Mouse (Mus musculus) adrenal gland, postnatal 25 days (tissue): Measurements from ENCODE around the gene Abi3. TPM values are rescaled to one million over a fixed set of nuclear protein-coding genes. Genes with fewer than 3 reads are reported as not detected.

Experiments used
- DNase-seq: peaks from one replicate; pipeline ENCODE4 v3.0.0; 2021; ENCODE audit warnings: mixed read lengths
- total RNA-seq: library from RNA; stranded (reverse); gene quantifications from 2 replicates; pipeline ENCODE4 v1.2.3, GENCODE M21; 2021

The Abi3 gene
- total RNA-seq, 1 experiment from 2014 or later: 15.2 TPM

- DNase-seq: no peak
These were observed 58.3 kb downstream of the Abi3 start for GRCm38 (mm10) chr11:95783958-95784357.

GRCm38 (mm10) chr11:95783457-95783856 lies 58.8 kb downstream of the Abi3 start:
- DNase-seq: no peak

GRCm38 (mm10) chr11:95781557-95781956 lies 60.7 kb downstream of the Abi3 start:
- DNase-seq: no peak

- no peak for DNase-seq
These were observed 61.8 kb downstream of the Abi3 start for GRCm38 (mm10) chr11:95780480-95780879.

Other genes starting within 250 kb of the Abi3 start
- 225 and 315 TPM in 2 replicates for gene Phb, start 175.5 kb downstream of the Abi3 start, total RNA-seq
- gene Zfp652, start 129.8 kb downstream of the Abi3 start, total RNA-seq: 40.8 and 51.1 TPM in 2 replicates
- 1.1 and 1.4 TPM in 2 replicates for gene B130006D01Rik, start 118.9 kb downstream of the Abi3 start, total RNA-seq
- gene Phospho1, start 18.0 kb downstream of the Abi3 start, total RNA-seq: 133 and 225 TPM in 2 replicates
- 16.2 and 20.1 TPM in 2 replicates for gene Gngt2, start 5.3 kb downstream of the Abi3 start, total RNA-seq
- not detected in 2 replicates for gene B4galnt2, start 72.4 kb upstream of the Abi3 start, total RNA-seq
- 3.9 and 5.1 TPM in 2 replicates for gene Igf2bp1, start 163.5 kb upstream of the Abi3 start, total RNA-seq
- gene Gip, start 182.1 kb upstream of the Abi3 start, total RNA-seq: not detected in 2 replicates
- gene Snf8, start 192.4 kb upstream of the Abi3 start, total RNA-seq: 85.0 and 87.0 TPM in 2 replicates
- 46.2 and 48.4 TPM in 2 replicates for gene Ube2z, start 222.9 kb upstream of the Abi3 start, total RNA-seq
- gene Atp5g1, start 233.2 kb upstream of the Abi3 start, total RNA-seq: 260 and 278 TPM in 2 replicates